Mouse (Mus musculus): ENCODE measurements around the gene Pgr15l.
A peak's percentile ranks its signal among the peaks of the same experiment; 100 is the strongest.

Pgr15l gene

GRCm38 (mm10) chrX:97072369-97072768 is at the start of gene Pgr15l:
Gene Pgr15l, plus strand, starts transcription at chrX:97072596.
- no peak for DNase-seq

- no peak for DNase-seq
These were observed 44.9 kb upstream of the Pgr15l start for GRCm38 (mm10) chrX:97027540-97027939.

- DNase-seq, result peak; percentile 8
These were observed 2.6 kb upstream of the Pgr15l start for GRCm38 (mm10) chrX:97069816-97070215.
